Mouse (Mus musculus) brown adipose tissue, adult 24 weeks (tissue): Measurements from ENCODE around the gene Clcn3. TPM values are rescaled to one million over a fixed set of nuclear protein-coding genes. Genes with fewer than 3 reads are reported as not detected.

ENCODE experiments used
- H3K27ac ChIP-seq: fragments of 200-500 bp; replicated peaks from 2 replicates; pipeline ENCODE4 v1.5.1; 2012; ENCODE audit warnings: low read depth, mild to moderate bottlenecking, low read length
- H3K4me1 ChIP-seq: fragments of 200-500 bp; 2 replicates; pipeline ENCODE4 v1.6.1; 2012; ENCODE audit warnings: low read length, mixed read lengths; ENCODE audit not compliant: control insufficient read depth, insufficient read depth, insufficient read length
- H3K4me3 ChIP-seq: fragments of 200-500 bp; 2 replicates; pipeline ENCODE4 v1.5.1; 2012; ENCODE audit warnings: low read depth, mild to moderate bottlenecking, low read length, moderate library complexity; ENCODE audit not compliant: insufficient read depth
- polyA plus RNA-seq: library from polyadenylated mRNA; stranded (reverse); fragments of >200 nt; gene quantifications from 2 replicates; pipeline ENCODE4 v1.2.4, GENCODE M21; 2012; ENCODE audit not compliant: missing spikeins, insufficient read depth, insufficient read length

Clcn3 gene
- polyA plus RNA-seq, 1 experiment, result 22.0 TPM

GRCm38 (mm10) chr8:60867468-60868115 lies 115.5 kb downstream of the Clcn3 start:
- H3K27ac ChIP-seq, result no peak overlapping the region
- H3K4me1 ChIP-seq, result no peaks in the 10 kb centered on the region
- no peak overlapping the region for H3K4me3 ChIP-seq

GRCm38 (mm10) chr8:60865504-60866114 lies 117.5 kb downstream of the Clcn3 start:
- no peaks in the 10 kb centered on the region for H3K4me1 ChIP-seq
- H3K27ac ChIP-seq, result no peak overlapping the region
- no peak overlapping the region for H3K4me3 ChIP-seq

GRCm38 (mm10) chr8:60864875-60865274 lies 118.2 kb downstream of the Clcn3 start:
- Histone ChIP-seq H3K4me1 (no peaks in the 10 kb centered on the region), H3K4me3 (no peak overlapping the region), H3K27ac (no peak overlapping the region)

- Histone ChIP-seq H3K27ac (no peak overlapping the region), H3K4me3 (no peak overlapping the region), H3K4me1 (no peaks in the 10 kb centered on the region)
Measured at GRCm38 (mm10) chr8:60861783-60862182, 121.3 kb downstream of the Clcn3 start.

GRCm38 (mm10) chr8:60860749-60861148 lies 122.4 kb downstream of the Clcn3 start:
- Histone ChIP-seq H3K4me1 (no peaks in the 10 kb centered on the region), H3K27ac (no peak overlapping the region), H3K4me3 (no peak overlapping the region)

Other genes starting within 250 kb of the Clcn3 start
- gene Hpf1, start 92.9 kb downstream of the Clcn3 start, polyA plus RNA-seq, result 29.0 and 30.8 TPM in 2 replicates
- gene Nek1, start 9.9 kb upstream of the Clcn3 start, polyA plus RNA-seq, result 4.9 and 6.2 TPM in 2 replicates
- gene Sh3rf1, start 240.6 kb upstream of the Clcn3 start, polyA plus RNA-seq, result 2.1 and 3.4 TPM in 2 replicates